Mouse (Mus musculus): ENCODE data around the gene D930020B18Rik. TPM values are rescaled to one million over a fixed set of nuclear protein-coding genes. Genes with fewer than 3 reads are reported as not detected.

Gene D930020B18Rik
- total RNA-seq (2023; ENCODE audit: inconsistent age), result not detected in 4 replicates

DNA sequence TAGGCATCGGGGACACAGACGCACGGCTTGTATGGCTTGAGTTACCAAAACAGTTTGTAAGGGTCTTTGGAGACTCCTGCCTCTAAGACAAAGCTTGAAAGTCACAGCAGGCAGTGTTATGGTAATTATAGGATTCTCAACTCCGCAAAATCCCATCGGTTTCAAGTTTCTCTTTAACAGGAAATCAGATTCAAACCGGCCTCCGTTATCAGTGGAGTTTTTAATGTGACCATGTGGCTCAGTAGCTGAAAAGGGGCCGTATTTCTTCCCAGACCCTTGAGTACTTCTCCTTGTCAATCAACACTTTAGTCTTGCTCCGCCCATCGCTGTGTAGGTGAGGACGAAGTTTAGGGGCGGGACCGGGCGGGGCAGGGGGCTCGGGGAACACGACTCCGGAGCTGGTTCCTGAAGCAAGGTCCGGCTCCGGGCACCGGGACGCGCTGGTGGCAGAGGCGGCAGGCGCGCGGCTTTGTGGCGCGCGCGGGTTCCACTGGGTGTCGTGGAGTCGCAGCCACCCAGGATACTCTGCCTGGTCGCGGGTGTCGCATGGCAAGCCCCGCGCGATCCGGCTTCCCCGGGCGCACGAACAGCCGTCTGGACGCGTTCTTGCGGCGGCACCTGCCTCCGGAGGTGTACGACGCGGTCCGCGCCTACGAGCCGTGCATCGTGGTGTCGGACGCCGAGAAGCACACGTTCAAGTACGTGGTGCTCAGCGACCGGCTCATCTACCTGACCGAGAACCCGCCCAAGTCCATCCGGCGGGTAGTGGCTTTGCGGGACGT lies at the start of gene D930020B18Rik:
TSS of gene D930020B18Rik (plus strand) at position 317 of the 782 bp plus-strand sequence.

DNA sequence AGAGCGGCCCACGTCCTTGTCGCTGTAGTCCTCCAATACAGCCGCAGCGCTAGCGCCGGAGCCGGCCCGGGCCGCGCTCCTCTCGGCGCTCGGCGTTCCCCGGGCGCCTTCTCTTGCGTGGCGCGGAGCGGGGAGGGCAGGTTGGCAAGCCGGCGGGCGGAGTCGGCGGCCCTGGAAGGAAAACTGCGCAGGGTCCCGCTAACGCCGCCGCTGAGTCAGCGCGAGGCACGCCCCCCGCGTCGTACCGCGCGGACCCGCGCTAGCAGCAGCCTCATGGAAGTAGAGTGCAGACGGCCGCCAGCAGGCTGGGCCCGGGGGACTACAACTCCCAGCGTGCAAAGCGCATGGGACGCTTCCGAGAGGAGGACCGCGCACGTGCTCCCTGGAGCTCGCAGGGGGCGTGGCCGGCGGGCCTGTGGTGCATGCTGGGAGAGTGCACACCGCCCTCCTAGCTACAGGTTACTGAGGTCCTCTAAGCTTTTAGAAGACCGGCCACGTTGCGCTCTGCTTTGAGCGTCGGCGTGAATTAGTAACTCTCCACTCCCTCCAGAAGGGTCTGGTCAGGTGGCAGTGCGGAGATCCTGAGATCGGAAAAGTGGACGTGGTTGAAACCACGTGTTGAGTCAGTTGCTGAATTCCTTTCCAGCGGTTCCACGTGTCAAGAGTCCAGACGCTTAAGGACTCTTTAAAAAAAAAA lies 15.1 kb upstream of the D930020B18Rik start, which contains the start of gene Xpot:
TSS of gene Xpot (minus strand) at position 147 of the 697 bp plus-strand sequence.

GRCm38 (mm10) chr10:121739548-121740505 lies 98.4 kb downstream of the D930020B18Rik start, which contains the start of gene BC048403:
TSS of gene BC048403 (plus strand) at chr10:121739937.

Other genes starting within 250 kb of the D930020B18Rik start
- gene Rassf3, start 165.2 kb upstream of the D930020B18Rik start, total RNA-seq (2023; ENCODE audit: inconsistent age), result 69.4 to 79.1 TPM (median 75.4 TPM) in 4 replicates
- gene Tbk1, start 54.8 kb upstream of the D930020B18Rik start, total RNA-seq (2023; ENCODE audit: inconsistent age), result 75.6 to 98.1 TPM (median 91.9 TPM) in 4 replicates
- gene Xpot, start 15.3 kb upstream of the D930020B18Rik start, total RNA-seq (2023; ENCODE audit: inconsistent age), result 34.1 to 40.7 TPM (median 36.8 TPM) in 4 replicates
- gene BC048403, start 98.3 kb downstream of the D930020B18Rik start, total RNA-seq (2023; ENCODE audit: inconsistent age), result 7.3 to 9.6 TPM (median 8.3 TPM) in 4 replicates

All from B cell, adult (primary cell).